Mouse (Mus musculus): ENCODE measurements around the gene Slc25a42. TPM values are rescaled to one million over a fixed set of nuclear protein-coding genes. Genes with fewer than 3 reads are reported as not detected.
"Not testable (repeated sequence)": the region's sequence is repeated elsewhere in the genome, so short reads cannot be mapped to it uniquely, and the experiment has no call there.

Gene Slc25a42
- polyA plus RNA-seq, 1 experiment, result 15.5 TPM

- no peak for DNase-seq (ENCODE audit: low read depth, low spot score)
- WGBS, result 0% methylated on average over 1 of the region's 1 CpGs
These were observed 4.5 kb upstream of the Slc25a42 start for GRCm38 (mm10) chr8:70216566-70216965.

DNA sequence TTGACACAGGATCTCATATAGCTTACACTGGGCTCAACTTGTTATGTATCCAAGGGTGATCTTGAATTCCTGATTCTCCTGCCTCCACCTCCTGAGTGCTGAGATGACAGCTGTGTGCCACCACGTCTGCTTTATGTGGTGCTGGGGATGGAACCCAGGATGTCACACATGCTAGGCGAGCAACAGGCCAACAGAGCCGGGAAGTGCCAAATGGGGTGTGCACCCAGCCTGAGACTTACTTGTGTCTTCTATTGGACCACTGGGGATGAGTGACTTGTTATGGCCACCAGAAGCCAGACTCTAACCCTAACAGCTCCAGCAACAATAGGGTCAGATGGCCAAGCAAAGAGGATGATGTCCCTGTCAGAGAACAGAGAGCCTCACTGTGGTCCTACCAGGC lies 4.1 kb upstream of the Slc25a42 start:
- 90% methylated on average over 3 of the region's 3 CpGs for WGBS
- not testable (repeated sequence) for DNase-seq (ENCODE audit: low read depth, low spot score)

- 80% methylated on average over 5 of the region's 5 CpGs for WGBS
- DNase-seq (ENCODE audit: low read depth, low spot score), result no peak
These were observed 3.0 kb upstream of the Slc25a42 start for GRCm38 (mm10) chr8:70215092-70215491.

DNA sequence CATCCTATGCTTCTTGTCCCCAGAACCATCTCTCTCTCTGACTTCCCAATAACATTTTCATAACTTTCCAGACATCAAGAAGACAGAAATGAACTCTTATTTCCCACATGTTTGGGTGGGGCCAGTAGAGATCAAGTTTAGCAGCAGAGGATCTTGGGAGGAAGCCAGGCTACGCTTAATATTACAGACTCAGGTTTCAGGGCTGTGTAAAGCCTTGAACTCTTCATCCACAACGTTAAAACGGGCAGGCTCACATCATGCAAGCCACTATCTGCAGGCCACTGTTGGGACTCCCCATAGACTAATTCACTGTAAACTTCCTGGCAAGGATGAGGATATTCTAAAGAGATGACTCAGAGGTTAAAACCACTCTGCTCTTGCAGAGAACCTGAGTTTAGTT lies 2.3 kb upstream of the Slc25a42 start:
- 68% methylated on average over 3 of the region's 3 CpGs for WGBS
- DNase-seq (ENCODE audit: low read depth, low spot score), result no peak

- whole genome bisulfite sequencing, result under 1% methylated on average over 31 of the region's 31 CpGs
These were observed 386 bp downstream of the Slc25a42 start for GRCm38 (mm10) chr8:70211726-70212111.

GRCm38 (mm10) chr8:70211275-70211674 lies 830 bp downstream of the Slc25a42 start:
- DNase-seq (ENCODE audit: low read depth, low spot score), result no peak
- 50% methylated on average over 1 of the region's 1 CpGs for WGBS

More at GRCm38 (mm10) chr8:70211726-70212111, 386 bp downstream of the Slc25a42 start:
- DNase-seq (ENCODE audit: low read depth, low spot score), result no peak

GRCm38 (mm10) chr8:70210538-70210937 lies 1.6 kb downstream of the Slc25a42 start:
- no peak for DNase-seq (ENCODE audit: low read depth, low spot score)
- 33% methylated on average over 8 of the region's 8 CpGs for WGBS

GRCm38 (mm10) chr8:70208130-70208529 lies 4.0 kb downstream of the Slc25a42 start:
- WGBS, result 43% methylated on average over 1 of the region's 1 CpGs
- DNase-seq (ENCODE audit: low read depth, low spot score), result no peak

DNA sequence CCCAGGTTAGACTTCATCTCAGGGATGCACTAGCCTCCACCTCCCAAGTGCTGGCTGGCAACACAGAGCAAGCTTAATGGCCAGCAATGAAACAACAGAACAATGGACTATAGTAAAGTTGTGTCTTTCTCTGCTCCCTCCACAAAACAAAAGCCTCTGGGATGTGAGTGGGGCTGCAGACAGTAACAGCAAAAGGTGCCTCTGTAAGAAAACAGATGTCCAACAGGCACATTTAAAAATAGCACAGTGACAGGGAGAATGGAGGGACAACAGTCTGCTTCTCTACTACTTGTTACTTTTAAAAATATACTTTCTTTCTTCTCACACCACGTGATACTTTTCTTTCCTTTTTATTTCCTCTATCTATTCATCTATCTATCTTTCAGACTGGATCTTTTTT lies 7.3 kb downstream of the Slc25a42 start:
- DNase-seq (ENCODE audit: low read depth, low spot score), result no peak
- 66% methylated on average over 1 of the region's 1 CpGs for WGBS

GRCm38 (mm10) chr8:70203072-70203471 lies 9.0 kb downstream of the Slc25a42 start:
- 91% methylated on average over 4 of the region's 4 CpGs for WGBS
- no peak for DNase-seq (ENCODE audit: low read depth, low spot score)

GRCm38 (mm10) chr8:70201417-70201816 lies 10.7 kb downstream of the Slc25a42 start:
- DNase-seq (ENCODE audit: low read depth, low spot score), result no peak
- WGBS, result 56% methylated on average over 3 of the region's 3 CpGs

- WGBS, result 18% methylated on average over 5 of the region's 5 CpGs
- DNase-seq (ENCODE audit: low read depth, low spot score), result no peak
These were observed 11.9 kb downstream of the Slc25a42 start for GRCm38 (mm10) chr8:70200098-70200681.

DNA sequence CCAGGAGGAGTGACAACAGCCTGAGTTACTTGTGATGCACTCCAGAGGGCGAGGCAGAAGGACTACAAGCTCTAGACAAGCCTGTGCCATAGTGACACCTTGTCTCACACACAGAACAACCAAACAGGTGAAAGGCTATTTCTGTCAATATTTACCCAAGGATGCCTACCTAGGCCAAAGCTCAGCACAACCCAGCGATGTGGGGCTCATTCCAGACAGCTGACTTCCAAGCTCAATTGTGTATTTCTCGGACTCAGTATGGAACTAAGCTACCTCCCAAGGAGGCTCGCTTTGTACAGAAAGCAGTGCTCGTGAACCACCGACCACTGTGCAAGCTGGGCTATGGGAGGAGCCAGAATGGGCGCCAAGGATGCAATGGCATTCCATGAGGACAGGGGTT lies 14.5 kb downstream of the Slc25a42 start:
- DNase-seq (ENCODE audit: low read depth, low spot score), result no peak

GRCm38 (mm10) chr8:70195762-70196161 lies 16.3 kb downstream of the Slc25a42 start:
- 76% methylated on average over 2 of the region's 2 CpGs for WGBS
- no peak for DNase-seq (ENCODE audit: low read depth, low spot score)

More for the DNA sequence above, 14.5 kb downstream of the Slc25a42 start:
- WGBS, result 35% methylated on average over 7 of the region's 7 CpGs

GRCm38 (mm10) chr8:70194191-70194590 lies 17.9 kb downstream of the Slc25a42 start:
- WGBS, result 83% methylated on average over 3 of the region's 3 CpGs
- no peak for DNase-seq (ENCODE audit: low read depth, low spot score)

DNA sequence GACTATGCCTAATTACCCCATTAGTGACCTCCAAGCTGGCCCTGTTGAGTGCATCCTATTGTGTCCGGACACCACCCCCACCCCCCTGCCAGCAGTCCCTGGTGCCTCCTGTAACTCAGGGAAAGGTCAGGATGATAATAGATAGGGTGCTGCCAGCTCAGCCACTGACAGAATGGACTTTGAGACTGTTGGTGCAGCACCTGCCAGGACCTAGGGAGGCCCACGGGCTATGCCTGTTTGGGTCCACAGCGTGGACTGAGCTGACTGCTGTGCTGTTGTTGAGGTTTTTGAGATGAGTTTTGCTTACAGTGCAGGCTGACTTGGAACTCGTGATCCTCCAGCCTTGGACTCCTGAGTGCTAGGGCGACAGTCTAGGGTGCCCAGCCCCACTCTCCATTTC lies 18.9 kb downstream of the Slc25a42 start:
- DNase-seq (ENCODE audit: low read depth, low spot score), result no peak
- WGBS, result 29% methylated on average over 5 of the region's 5 CpGs

DNA sequence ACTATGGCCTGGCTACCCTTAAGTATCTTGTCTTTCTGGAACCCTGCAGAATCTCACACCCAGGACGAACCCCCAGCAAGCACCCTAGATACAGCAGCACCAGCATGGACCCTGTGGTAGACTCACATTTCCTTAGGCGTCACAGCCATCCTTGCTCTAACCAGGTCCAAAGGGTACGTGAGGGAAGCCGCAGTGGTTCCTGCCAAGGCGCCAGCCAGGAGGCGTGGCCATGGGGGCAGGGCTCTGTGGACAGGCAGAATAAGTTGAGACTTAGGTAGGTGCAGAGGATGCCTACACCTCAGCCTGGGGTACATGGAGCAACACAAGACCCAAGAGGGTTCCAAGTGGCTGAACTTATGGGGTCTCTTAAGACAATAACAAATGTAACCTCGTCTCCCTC lies 23.4 kb downstream of the Slc25a42 start:
- no peak for DNase-seq (ENCODE audit: low read depth, low spot score)
- WGBS, result 37% methylated on average over 7 of the region's 7 CpGs

GRCm38 (mm10) chr8:70183194-70183593 lies 28.9 kb downstream of the Slc25a42 start:
- 88% methylated on average over 4 of the region's 4 CpGs for WGBS
- DNase-seq (ENCODE audit: low read depth, low spot score), result no peak

DNA sequence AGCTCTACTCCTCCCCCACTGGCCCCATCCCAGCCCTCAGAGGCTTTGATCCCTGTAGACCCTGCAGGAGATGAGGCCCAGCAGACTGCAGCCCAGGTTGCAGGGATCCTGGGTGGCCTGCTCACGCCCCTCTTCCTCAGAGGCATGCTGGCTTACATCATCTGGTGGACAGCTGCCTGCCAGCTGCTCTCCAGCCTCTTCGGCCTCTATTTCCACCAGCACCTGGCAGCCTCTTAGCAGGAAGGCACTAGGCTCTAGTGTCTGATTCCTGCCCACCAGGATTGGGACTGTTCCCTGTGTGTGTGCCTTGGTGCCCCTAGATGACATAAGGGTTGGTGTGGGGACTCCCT lies 30.2 kb downstream of the Slc25a42 start:
- no peak for DNase-seq (ENCODE audit: low read depth, low spot score)
- WGBS, result 48% methylated on average over 2 of the region's 2 CpGs

DNA sequence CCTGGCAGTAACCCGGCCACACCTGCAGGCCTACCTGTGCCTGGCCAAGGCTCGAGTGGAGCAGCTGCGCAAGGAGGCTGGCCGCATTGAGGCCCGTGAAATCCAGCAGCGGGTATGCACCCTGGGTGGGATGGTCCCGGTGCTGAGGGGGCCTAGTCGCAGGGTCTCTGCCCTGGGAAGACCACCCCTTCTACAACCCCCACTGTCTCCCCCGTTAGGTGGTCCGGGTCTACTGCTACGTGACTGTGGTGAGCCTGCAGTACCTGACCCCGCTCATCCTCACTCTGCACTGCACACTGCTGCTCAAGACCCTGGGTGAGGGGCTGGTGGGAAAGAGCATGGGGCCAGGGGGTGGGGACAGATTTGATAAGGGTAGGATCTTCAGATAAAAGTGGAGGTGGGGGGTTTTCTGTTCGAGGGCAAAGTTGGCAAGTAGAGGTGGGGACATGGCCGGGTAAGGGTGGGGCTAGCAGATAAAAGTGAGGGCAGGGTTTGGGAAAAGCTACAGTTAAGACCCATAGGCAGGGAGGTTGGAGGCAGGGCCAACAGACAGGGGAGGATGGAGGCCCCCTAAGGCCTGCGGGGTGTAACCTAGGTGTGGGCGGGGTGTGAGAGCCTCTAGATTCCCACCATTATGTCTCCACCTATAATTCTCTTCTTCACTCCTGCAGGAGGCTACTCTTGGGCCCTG lies 30.7 kb downstream of the Slc25a42 start:
- DNase-seq (ENCODE audit: low read depth, low spot score), result no peak
- WGBS, result 68% methylated on average over 16 of the region's 16 CpGs

- DNase-seq (ENCODE audit: low read depth, low spot score), result no peak
- over 99% methylated on average over 4 of the region's 4 CpGs for WGBS
These were observed 33.0 kb downstream of the Slc25a42 start for GRCm38 (mm10) chr8:70179082-70179481.

- 85% methylated on average over 2 of the region's 2 CpGs for WGBS
- DNase-seq (ENCODE audit: low read depth, low spot score), result no peak
These were observed 33.9 kb downstream of the Slc25a42 start for GRCm38 (mm10) chr8:70178231-70178630.

Data from large intestine, adult 2 months (tissue).